Comparison of ENCODE assay signal across 18 mouse cellular contexts in genomic region chr14:122131644-122132043, GRCm38 (mm10). TPM values are rescaled to one million over a fixed set of nuclear protein-coding genes. Genes with fewer than 3 reads are reported as not detected.
A peak's percentile ranks its signal among the peaks of the same experiment; 100 is the strongest.
DNase-seq lines count a peak whose midpoint lies in the region; ATAC-seq and TF ChIP-seq lines count a peak whose summit lies in the region.
"Had no signal": no experiment of that assay in that cellular context is flagged by ENCODE, and none has a peak within 500 bp of the region (broad histone marks: within the 10 kb centered on the region; RNA-seq: fewer than 3 reads in every experiment).

No protein-coding gene starts in this region.

- no peak overlapping the region for H3K4me2 ChIP-seq in intestine, postnatal 0 days (replicated peaks; ENCODE audit: low read depth)
- no peak overlapping the region for H3K4me2 ChIP-seq in intestine, embryonic 15.5 days (replicated peaks)
- H3K4me2 ChIP-seq in midbrain, postnatal 0 days (ENCODE audit: low read depth, low read length, poor library complexity, severe bottlenecking), result no peak overlapping the region
- H3K4me2 ChIP-seq in midbrain, embryonic 11.5 days, result no peak overlapping the region
- H3K4me2 ChIP-seq: forebrain, embryonic 12.5 days; heart, embryonic 11.5 days had no signal

- no peaks in the 10 kb centered on the region for H3K4me1 ChIP-seq in intestine, postnatal 0 days (replicated peaks; ENCODE audit: control insufficient read depth, insufficient read depth, low read length)
- H3K4me1 ChIP-seq in intestine, embryonic 15.5 days (replicated peaks), result 0 out of 2 replicates have a peak, but pooled peaks cover 2% of the 10 kb centered on the region
- no peaks in the 10 kb centered on the region for H3K4me1 ChIP-seq in midbrain, postnatal 0 days (ENCODE audit: insufficient read depth, low read length)
- H3K4me1 ChIP-seq in midbrain, embryonic 11.5 days (ENCODE audit: control insufficient read depth, insufficient read depth, low read length), result no peaks in the 10 kb centered on the region
- H3K4me1 ChIP-seq: forebrain, embryonic 12.5 days; limb, embryonic 10.5 days had no signal

- peaks cover 38% of the 10 kb centered on the region for H3K36me3 ChIP-seq in intestine, postnatal 0 days (ENCODE audit: control insufficient read depth, insufficient read depth)
- no peaks in the 10 kb centered on the region for H3K36me3 ChIP-seq in intestine, embryonic 15.5 days
- no peaks in the 10 kb centered on the region for H3K36me3 ChIP-seq in midbrain, postnatal 0 days (ENCODE audit: insufficient read depth, low read length)
- H3K36me3 ChIP-seq in midbrain, embryonic 11.5 days (ENCODE audit: control insufficient read depth, insufficient read depth, low read length), result no peaks in the 10 kb centered on the region; the same call in 1 of the 2 replicates

- DNase-seq in midbrain, postnatal 0 days (ENCODE audit: low spot score), result no peak
- DNase-seq in midbrain, embryonic 11.5 days (ENCODE audit: low spot score, missing footprints), result no peak
- no peak for DNase-seq in thymus, postnatal 36 days
- DNase-seq in heart, adult 8-10 months (ENCODE audit: low spot score), result no peak
- DNase-seq: adrenal gland, postnatal 36 days; cerebellum, adult 11-12 months; cerebellum, postnatal 10 days; kidney, adult 18-20 months; kidney, postnatal 4 days; layer of hippocampus, adult 9-11 months; lung, adult 2 months had no signal

- H3K9ac ChIP-seq in intestine, postnatal 0 days (ENCODE audit: low read depth, low read length), result no peak overlapping the region
- H3K9ac ChIP-seq in intestine, embryonic 15.5 days, result no peak overlapping the region
- H3K9ac ChIP-seq in midbrain, postnatal 0 days (replicated peaks; ENCODE audit: low read length, poor library complexity, severe bottlenecking), result no peak overlapping the region
- no peak overlapping the region for H3K9ac ChIP-seq in midbrain, embryonic 11.5 days (ENCODE audit: low read length)
- H3K9ac ChIP-seq: forebrain, embryonic 12.5 days had no signal

- 86% methylated on average over 2 of the region's 2 CpGs for WGBS in intestine, postnatal 0 days
- 83% methylated on average over 2 of the region's 2 CpGs for WGBS in intestine, embryonic 15.5 days
- 83% methylated on average over 2 of the region's 2 CpGs for WGBS in midbrain, postnatal 0 days
- 89% methylated on average over 2 of the region's 2 CpGs for WGBS in midbrain, embryonic 11.5 days

- peak; percentile 35 for TF ChIP-seq CTCF in intestine, postnatal 0 days (IDR thresholded peaks at IDR 0.05; ENCODE audit: low read depth)
- TF ChIP-seq CTCF in midbrain, postnatal 0 days (IDR thresholded peaks at IDR 0.05), result peak; percentile 58

- no peak for ATAC-seq in intestine, postnatal 0 days
- ATAC-seq in intestine, embryonic 15.5 days, result no peak
- ATAC-seq in midbrain, postnatal 0 days (ENCODE audit: low FRiP score), result no peak
- ATAC-seq in midbrain, embryonic 11.5 days (ENCODE audit: low FRiP score), result no peak
- ATAC-seq in megakaryocyte progenitor cell, adult 5-6 weeks (replicated peaks; ENCODE audit: poor library complexity), result 0 out of 2 replicates have a peak, but pooled peaks have one; percentile 29

- H3K27me3 ChIP-seq in intestine, postnatal 0 days (replicated peaks; ENCODE audit: control insufficient read depth, insufficient read depth, low read length), result no peaks in the 10 kb centered on the region
- no peaks in the 10 kb centered on the region for H3K27me3 ChIP-seq in intestine, embryonic 15.5 days (replicated peaks)
- no peaks in the 10 kb centered on the region for H3K27me3 ChIP-seq in midbrain, postnatal 0 days (ENCODE audit: insufficient read depth, low read length)
- H3K27me3 ChIP-seq in midbrain, embryonic 11.5 days (ENCODE audit: control insufficient read depth, insufficient read depth, low read length), result no peaks in the 10 kb centered on the region
- H3K27me3 ChIP-seq: forebrain, embryonic 12.5 days; megakaryocyte, embryonic 14.5 days had no signal

- no peak overlapping the region for H3K4me3 ChIP-seq in intestine, postnatal 0 days (ENCODE audit: low read depth, low read length)
- no peak overlapping the region for H3K4me3 ChIP-seq in intestine, embryonic 15.5 days (replicated peaks)
- no peak overlapping the region for H3K4me3 ChIP-seq in midbrain, postnatal 0 days (ENCODE audit: low read depth, low read length)
- H3K4me3 ChIP-seq in midbrain, embryonic 11.5 days (ENCODE audit: low read depth, low read length), result no peak overlapping the region
- H3K4me3 ChIP-seq: forebrain, embryonic 12.5 days; limb, embryonic 10.5 days; megakaryocyte, embryonic 14.5 days had no signal

- no peaks in the 10 kb centered on the region for H3K9me3 ChIP-seq in intestine, postnatal 0 days (ENCODE audit: control insufficient read depth)
- H3K9me3 ChIP-seq in intestine, embryonic 15.5 days, result no peaks in the 10 kb centered on the region
- H3K9me3 ChIP-seq in midbrain, postnatal 0 days (ENCODE audit: low read length), result no peaks in the 10 kb centered on the region
- H3K9me3 ChIP-seq in midbrain, embryonic 11.5 days (ENCODE audit: control insufficient read depth, low read length), result no peaks in the 10 kb centered on the region
- H3K9me3 ChIP-seq: forebrain, embryonic 12.5 days; limb, embryonic 10.5 days; megakaryocyte, embryonic 14.5 days had no signal

- no peak overlapping the region for H3K27ac ChIP-seq in intestine, postnatal 0 days (ENCODE audit: low read depth, low read length)
- no peak overlapping the region for H3K27ac ChIP-seq in intestine, embryonic 15.5 days
- H3K27ac ChIP-seq in midbrain, postnatal 0 days (ENCODE audit: low read depth, low read length), result no peak overlapping the region
- no peak overlapping the region for H3K27ac ChIP-seq in midbrain, embryonic 11.5 days (ENCODE audit: low read depth, low read length)
- H3K27ac ChIP-seq: forebrain, embryonic 12.5 days; limb, embryonic 10.5 days had no signal

RNA-seq across cellular contexts. Expression of gene Tm9sf2, which starts 24.8 kb away (rescaled TPM):
- polyA plus RNA-seq in intestine, postnatal 0 days (2015; fragmentation: Nextera tagmentation; extraction: Ambion mirVana), result 295 TPM in 2 replicates
- 247 and 273 TPM in 2 replicates for polyA plus RNA-seq in intestine, embryonic 15.5 days (2015; fragmentation: Nextera tagmentation; extraction: Ambion mirVana)
- total RNA-seq in midbrain, postnatal 0 days (2014; rRNA removed), result 81.6 and 90.5 TPM in 2 replicates
- 103 and 104 TPM in 2 replicates for polyA plus RNA-seq in midbrain, postnatal 0 days (2015; fragmentation: Nextera tagmentation; extraction: Ambion mirVana)
- polyA plus RNA-seq in midbrain, embryonic 11.5 days (2014; fragmentation: Nextera tagmentation; extraction: Ambion mirVana), result 135 and 153 TPM in 2 replicates
- total RNA-seq in megakaryocyte progenitor cell, adult 5-6 weeks (2015), result 98.1 and 98.8 TPM in 2 replicates
- 108 and 118 TPM in 2 replicates for total RNA-seq in megakaryocyte progenitor cell, adult 5-6 weeks (2017)
- total RNA-seq in heart, adult 8-10 months (2022), result 100 to 1,000 TPM; 120 to 144 (median 136) TPM

RNA-seq across cellular contexts. Expression of gene Clybl, which starts 49.9 kb away (rescaled TPM):
- polyA plus RNA-seq in intestine, postnatal 0 days (2015; fragmentation: Nextera tagmentation; extraction: Ambion mirVana), result 22.2 and 23.0 TPM in 2 replicates
- polyA plus RNA-seq in intestine, embryonic 15.5 days (2015; fragmentation: Nextera tagmentation; extraction: Ambion mirVana), result 29.5 and 33.7 TPM in 2 replicates
- 8.7 and 13.3 TPM in 2 replicates for total RNA-seq in midbrain, postnatal 0 days (2014; rRNA removed)
- polyA plus RNA-seq in midbrain, postnatal 0 days (2015; fragmentation: Nextera tagmentation; extraction: Ambion mirVana), result 21.1 and 21.6 TPM in 2 replicates
- 27.6 and 31.5 TPM in 2 replicates for polyA plus RNA-seq in midbrain, embryonic 11.5 days (2014; fragmentation: Nextera tagmentation; extraction: Ambion mirVana)
- 30.4 and 31.5 TPM in 2 replicates for total RNA-seq in megakaryocyte progenitor cell, adult 5-6 weeks (2015)
- total RNA-seq in megakaryocyte progenitor cell, adult 5-6 weeks (2017), result 6.8 and 8.5 TPM in 2 replicates
- total RNA-seq in heart, adult 8-10 months (2022), result 100 to 1,000 TPM; 129 to 140 (median 133) TPM
